Mouse (Mus musculus): ENCODE measurements around the gene Fkbp10.

Fkbp10 gene

GRCm38 (mm10) chr11:100414914-100415822, at the start of gene Fkbp10:
TSS of gene Fkbp10 (plus strand) at chr11:100415697.
- peak; percentile 74 for DNase-seq (ENCODE audit: extremely low spot score, low spot score)

DNA sequence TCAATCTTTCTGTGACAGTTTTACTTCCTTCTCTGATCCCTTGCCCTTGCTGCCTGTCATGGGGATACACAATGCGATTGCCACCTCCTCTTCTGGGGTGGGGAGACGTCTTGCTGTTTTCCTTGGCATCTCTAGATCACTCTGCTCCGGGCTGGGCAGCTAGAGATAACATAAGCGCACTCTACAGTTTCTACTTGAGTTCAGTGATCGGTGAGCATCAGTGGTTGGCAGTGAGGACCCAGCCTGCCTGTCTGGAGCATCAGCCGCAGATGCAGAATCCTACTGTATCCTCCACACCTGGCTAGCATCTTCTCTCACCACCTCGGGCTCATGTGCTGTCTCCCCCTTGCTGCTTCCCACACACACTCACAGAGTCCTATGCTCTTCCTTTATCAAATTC, 46.4 kb upstream of the Fkbp10 start:
- no peak for DNase-seq (ENCODE audit: extremely low spot score, low spot score)

DNA sequence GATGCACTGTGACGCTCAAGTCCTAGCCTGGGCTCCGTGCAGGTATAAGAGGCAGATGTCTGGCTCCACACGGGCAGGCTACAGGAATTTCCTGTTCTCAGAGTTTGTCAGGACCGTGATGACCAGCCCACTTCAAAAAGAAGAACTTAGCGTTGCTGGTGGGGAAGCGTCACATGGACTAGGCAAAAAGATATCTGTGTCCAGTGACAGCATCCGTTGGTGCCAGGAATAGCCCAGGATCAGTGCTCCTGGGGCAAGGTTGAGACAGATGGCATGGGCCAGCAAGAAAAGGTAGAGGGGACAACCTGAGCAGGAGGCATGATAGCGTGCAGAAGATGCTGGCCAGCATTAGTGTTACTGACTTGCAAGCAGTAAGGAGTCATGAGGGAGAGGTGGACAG, 45.7 kb upstream of the Fkbp10 start:
- no peak for DNase-seq (ENCODE audit: extremely low spot score, low spot score)

- DNase-seq (ENCODE audit: extremely low spot score, low spot score): no peak
Measured at GRCm38 (mm10) chr11:100371981-100372558, 43.4 kb upstream of the Fkbp10 start.

- DNase-seq (ENCODE audit: extremely low spot score, low spot score): no peak
Measured at GRCm38 (mm10) chr11:100375127-100375526, 40.4 kb upstream of the Fkbp10 start.

DNA sequence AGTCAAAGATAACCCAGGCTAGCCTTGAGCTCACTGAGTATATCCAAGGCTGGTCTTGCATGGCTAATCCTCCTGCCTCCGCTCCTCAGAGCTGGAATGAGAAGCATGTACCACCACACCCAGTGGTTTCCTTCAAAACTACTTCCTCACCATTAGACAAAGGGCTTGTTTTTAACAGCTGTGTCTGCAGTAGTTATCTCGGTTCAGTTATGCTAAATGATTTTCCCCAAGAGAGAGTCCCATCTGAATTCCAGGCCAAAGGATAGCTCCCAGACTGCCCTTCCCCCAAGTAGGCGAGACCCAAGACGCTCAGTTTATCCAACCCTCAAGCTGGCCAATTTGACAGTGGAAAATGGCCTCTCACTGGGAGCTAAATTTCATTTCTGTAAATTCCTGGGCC, 39.5 kb upstream of the Fkbp10 start:
- DNase-seq (ENCODE audit: extremely low spot score, low spot score): no peak

- no peak for DNase-seq (ENCODE audit: extremely low spot score, low spot score)
Measured at GRCm38 (mm10) chr11:100376746-100377389, 38.6 kb upstream of the Fkbp10 start.

DNA sequence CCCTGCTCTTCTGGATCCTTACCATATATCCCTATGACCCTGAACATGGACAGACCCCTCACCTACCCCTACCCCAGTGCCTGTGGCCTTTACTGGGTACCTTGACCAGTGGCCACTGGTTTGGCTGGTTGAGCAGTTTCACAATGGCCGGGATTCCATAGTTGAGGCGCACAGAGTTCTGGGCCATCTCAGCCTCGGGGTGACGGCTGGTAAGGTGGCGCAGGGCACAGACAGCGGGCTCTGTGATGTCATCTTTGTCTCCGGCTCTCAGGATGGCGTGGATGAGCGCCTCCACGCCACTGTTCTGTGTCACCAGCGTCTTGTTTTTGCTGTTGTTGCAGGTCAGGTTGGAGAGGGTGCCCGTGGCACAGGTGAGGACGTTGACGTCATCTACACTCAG, 37.5 kb upstream of the Fkbp10 start:
- no peak for DNase-seq (ENCODE audit: extremely low spot score, low spot score)

- DNase-seq (ENCODE audit: extremely low spot score, low spot score): no peak
Measured at GRCm38 (mm10) chr11:100378446-100378845, 37.1 kb upstream of the Fkbp10 start.

DNA sequence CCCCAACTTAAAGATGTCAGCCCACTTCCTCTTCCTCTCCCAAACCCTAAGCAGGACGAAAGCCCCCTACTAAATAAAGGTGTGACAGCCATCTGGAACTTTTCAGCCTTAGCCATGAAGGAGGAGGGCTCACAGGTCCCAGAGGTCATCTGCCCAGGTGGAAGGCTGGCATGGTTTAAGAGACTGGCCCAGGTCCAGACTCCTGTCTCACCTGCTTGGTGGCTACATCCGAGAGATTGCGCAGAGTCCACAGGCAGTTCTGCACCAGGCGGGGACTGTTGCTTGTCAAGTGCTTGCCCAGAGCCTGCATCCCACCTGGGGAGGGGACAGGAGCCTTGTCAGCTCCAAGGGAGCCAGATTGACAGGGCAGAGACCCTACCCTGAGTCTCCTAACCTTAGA, 36.2 kb upstream of the Fkbp10 start:
- DNase-seq (ENCODE audit: extremely low spot score, low spot score): no peak

- no peak for DNase-seq (ENCODE audit: extremely low spot score, low spot score)
Measured at GRCm38 (mm10) chr11:100382682-100383081, 32.8 kb upstream of the Fkbp10 start.

GRCm38 (mm10) chr11:100385016-100385415, 30.5 kb upstream of the Fkbp10 start:
- DNase-seq (ENCODE audit: extremely low spot score, low spot score): no peak

- DNase-seq (ENCODE audit: extremely low spot score, low spot score): no peak
Measured at GRCm38 (mm10) chr11:100386586-100386985, 28.9 kb upstream of the Fkbp10 start.

DNA sequence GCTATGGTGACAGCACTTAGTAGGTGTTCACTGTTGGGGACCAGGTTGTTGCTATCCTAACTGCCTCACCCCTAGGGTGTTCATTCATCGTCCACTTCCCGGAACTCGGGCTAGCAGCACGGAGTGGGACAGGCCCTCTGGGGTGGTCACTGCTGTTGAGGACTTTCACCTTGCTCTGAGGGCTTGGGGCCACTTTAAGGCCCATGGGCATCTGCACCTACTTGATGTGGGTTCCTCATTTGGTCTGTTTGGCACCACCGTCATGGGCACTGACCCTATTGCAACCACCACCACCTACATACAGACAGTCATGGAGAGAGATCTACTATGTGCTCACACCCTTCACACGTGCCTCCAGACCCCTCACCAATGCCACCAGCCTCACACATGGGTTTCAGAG, 28.4 kb upstream of the Fkbp10 start:
- no peak for DNase-seq (ENCODE audit: extremely low spot score, low spot score)

DNA sequence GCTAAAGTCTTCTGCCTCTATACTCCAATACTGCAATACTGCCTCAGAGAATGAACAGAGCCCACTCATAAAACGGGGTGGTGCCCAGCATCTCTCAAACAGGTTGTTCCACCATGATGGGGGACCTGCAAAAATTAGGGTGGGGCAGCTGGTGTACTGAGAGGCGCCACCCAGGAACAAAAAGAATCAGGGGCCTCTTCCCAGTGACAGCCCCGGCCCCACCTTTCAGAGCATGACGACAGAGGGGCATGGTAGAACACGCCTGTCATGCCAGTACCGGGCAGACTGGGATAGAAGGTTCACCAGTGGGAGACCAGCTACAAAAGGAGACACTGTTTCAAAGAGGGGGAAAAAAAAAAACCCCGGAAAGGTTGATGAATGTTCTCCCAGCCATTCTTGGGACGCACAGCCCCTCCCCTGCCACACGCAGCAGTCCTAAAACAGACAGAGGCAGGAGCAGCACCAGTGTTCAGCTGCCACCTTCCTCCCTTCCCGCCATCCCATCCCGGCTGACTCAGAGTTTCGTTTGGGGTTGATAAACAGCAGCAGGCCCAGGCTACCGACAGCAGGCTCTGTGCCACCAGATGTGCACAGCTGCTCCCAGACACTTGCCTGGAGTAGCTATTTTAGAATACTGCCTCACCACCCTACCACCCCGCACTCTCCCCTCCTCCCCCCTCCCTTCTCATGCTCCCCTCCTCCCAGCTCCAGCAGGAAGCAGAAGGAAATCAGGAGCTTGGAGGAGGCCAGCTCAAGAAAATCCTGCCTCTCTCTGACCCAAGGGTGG, 27.7 kb upstream of the Fkbp10 start:
- no peak for DNase-seq (ENCODE audit: extremely low spot score, low spot score)

GRCm38 (mm10) chr11:100388588-100388987, 26.9 kb upstream of the Fkbp10 start:
- DNase-seq (ENCODE audit: extremely low spot score, low spot score): no peak

- DNase-seq (ENCODE audit: extremely low spot score, low spot score): no peak
Measured at GRCm38 (mm10) chr11:100389931-100390445, 25.5 kb upstream of the Fkbp10 start.

DNA sequence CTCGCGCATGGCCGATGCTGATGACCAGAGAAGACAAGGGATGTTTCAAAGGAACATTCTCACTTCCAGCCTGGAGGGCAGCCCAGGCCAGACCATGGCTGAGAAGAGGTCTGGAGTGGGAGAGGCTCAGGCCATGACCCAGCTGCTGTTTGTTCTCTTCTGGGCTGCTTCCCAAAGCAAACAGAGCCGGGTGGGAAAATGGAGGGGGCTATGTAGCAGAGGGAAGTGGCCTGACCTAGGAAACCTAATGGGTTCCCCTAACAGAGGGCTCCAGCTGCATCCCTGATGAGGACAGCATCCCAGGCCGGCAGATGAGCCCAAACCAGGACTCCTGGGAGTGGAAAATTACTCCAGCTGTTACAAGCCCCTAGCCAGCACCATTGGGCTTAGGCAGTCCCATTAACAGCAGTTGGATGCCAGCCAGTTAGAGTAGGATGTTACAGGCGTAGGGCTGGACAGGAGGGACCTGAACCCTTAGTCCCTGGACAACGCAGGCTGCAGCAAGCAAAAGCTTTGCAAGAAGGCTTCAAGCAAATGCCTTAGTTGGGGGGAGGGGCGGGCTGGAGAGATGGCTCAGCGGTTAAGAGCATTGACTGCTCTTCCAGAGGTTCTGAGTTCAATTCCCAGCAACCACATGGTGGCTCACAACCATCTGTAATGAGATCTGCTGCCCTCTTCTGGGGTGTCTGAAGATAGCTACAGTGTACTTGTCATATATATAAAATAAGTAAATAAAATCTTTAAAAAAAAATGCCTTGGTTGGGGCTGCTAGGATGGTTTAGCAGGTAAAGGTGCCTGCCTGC, 24.2 kb upstream of the Fkbp10 start:
- DNase-seq (ENCODE audit: extremely low spot score, low spot score): no peak

DNA sequence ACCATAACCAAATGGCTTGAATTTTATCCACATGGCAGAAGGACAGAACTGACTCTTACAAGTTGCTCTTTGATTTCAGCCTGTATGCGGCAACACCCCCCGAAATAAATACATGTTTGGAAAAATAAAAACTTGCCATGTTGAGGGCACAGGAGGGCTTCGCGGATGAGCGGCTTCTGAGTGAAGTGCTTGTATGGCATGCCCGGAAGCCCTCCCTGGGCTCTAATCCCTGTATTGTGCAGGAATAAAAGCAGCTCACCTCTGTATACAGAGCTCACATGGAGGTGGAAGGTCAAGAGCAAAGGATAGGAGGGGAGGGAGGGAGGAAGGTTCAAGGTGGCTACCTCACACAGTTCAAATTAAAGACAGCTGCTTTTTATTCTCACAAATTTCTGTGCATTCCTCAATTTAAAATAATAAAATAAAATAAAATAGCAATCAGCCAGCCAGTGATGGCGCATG, 23.6 kb upstream of the Fkbp10 start:
- no peak for DNase-seq (ENCODE audit: extremely low spot score, low spot score)

DNA sequence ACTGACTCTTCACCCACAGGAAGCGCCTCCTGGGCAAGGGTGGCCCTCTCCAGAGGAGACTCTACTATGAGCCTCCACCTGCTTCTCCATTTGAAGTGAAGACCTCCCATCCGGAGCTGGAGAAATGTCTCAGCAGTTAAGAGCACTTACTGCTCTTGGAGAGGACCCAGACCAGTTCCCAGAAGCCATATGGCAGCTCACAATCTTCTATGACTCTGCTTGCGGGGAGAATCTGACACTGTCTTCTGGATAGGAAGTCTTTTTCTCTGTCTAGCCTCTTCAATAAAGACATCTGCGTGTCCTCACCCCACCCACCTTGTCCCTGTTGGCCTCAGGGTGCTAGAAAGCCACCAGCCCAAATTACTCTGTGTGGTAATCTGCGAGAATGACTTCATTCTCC, 22.5 kb upstream of the Fkbp10 start:
- no peak for DNase-seq (ENCODE audit: extremely low spot score, low spot score)

Data from neural tube, embryonic 10.5 days (tissue).